Comparison of ENCODE assay signal across 8 mouse cellular contexts in the genomic region with DNA sequence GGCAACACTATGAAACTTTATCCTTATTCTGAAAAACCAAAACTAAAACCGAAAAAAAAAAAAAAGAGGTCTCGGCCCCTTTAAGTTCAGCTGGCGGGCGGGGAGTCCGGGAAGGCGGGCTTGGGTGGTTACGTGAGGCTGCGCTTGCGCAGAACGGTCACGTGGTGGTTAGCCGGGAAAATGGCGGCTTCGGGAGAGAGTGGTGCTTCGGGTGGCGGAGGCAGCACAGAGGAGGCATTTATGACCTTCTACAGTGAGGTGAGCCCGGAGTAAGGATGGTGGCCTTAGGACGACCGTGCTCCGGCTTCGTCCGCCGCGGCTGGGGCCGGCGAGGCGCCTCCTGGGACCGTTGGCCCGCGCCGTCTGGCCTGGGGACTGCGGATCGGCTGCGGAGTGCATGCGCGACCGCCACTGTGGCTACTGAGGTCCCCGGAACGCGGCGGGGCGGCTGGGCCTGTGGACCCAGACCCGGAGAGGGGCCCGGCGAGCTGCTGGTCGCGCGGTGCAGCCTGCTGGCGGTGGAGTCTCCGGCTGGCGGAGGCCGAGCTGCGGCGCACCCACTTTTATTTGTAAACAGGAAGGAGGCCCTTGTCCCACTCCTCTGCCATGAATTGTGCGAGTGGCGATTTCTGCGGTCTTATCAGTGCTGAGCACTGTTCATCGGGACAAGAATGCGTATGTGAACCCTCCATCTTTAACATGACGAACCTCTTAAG. TPM values are rescaled to one million over a fixed set of nuclear protein-coding genes. Genes with fewer than 3 reads are reported as not detected.
DNase-seq lines count a peak whose midpoint lies in the region; ATAC-seq lines count a peak whose summit lies in the region.

Dnajc8 (plus strand) TSS at position 145 of the 716 bp plus-strand sequence.

- H3K27ac ChIP-seq in hindbrain, embryonic 15.5 days (replicated peaks) = peak within 1 kb of the TSS; percentile 85

- DNase-seq in R1 (ENCODE audit: low read depth, low spot score) = peak; percentile 95
- peak; percentile 96 to 98 for DNase-seq in cerebellum, postnatal 25 days
- DNase-seq in frontal cortex, postnatal 36 days (ENCODE audit: low spot score in 2 of 2) = peak; percentile 93 to 95
- DNase-seq in left cerebral cortex, adult 11 months (ENCODE audit: low spot score) = peak; percentile 86
- DNase-seq in lung, postnatal 4 days = peak; percentile 96 to 97
- DNase-seq in retina, postnatal 7 days (ENCODE audit: low read depth, low spot score) = peak; percentile 88
- peak; percentile 88 for DNase-seq in urinary bladder, adult 2 months (ENCODE audit: low spot score)

- peak within 1 kb of the TSS; percentile 89 for H3K4me2 ChIP-seq in hindbrain, embryonic 15.5 days

- H3K4me1 ChIP-seq in hindbrain, embryonic 15.5 days (replicated peaks) = peaks cover 47% of the 10 kb centered on the region

- peak within 1 kb of the TSS; percentile 95 for H3K9ac ChIP-seq in hindbrain, embryonic 15.5 days

- ATAC-seq in hindbrain, embryonic 15.5 days (ENCODE audit: low FRiP score, low read depth) = peak; percentile 70

- no peaks in the 10 kb centered on the region for H3K27me3 ChIP-seq in hindbrain, embryonic 15.5 days

- H3K9me3 ChIP-seq in hindbrain, embryonic 15.5 days = no peaks in the 10 kb centered on the region

- H3K36me3 ChIP-seq in hindbrain, embryonic 15.5 days = peaks cover 21% of the 10 kb centered on the region

- peak within 1 kb of the TSS; percentile 100 for H3K4me3 ChIP-seq in hindbrain, embryonic 15.5 days

- under 1% methylated on average over 60 of the region's 60 CpGs for WGBS in hindbrain, embryonic 15.5 days

RNA-seq across cellular contexts. Expression of gene Dnajc8, which starts in this region (rescaled TPM):
- 133 and 135 TPM in 2 replicates for polyA plus RNA-seq in hindbrain, embryonic 15.5 days (2015; fragmentation: Nextera tagmentation; extraction: Ambion mirVana)
- polyA plus RNA-seq in urinary bladder, adult 2 months (2012; rRNA removed) = 138 and 139 TPM in 2 replicates

Comparison
In these comparisons a context has a peak if more than half of its experiments do, and no peak if none do; other contexts are left out.
1. Peak in every context shown above with its lines: DNase-seq, ATAC-seq, H3K4me3 ChIP-seq and H3K27ac ChIP-seq.